Mouse (Mus musculus) limb, embryonic 14.5 days (tissue): ENCODE measurements around the gene Pla2g4a. TPM values are rescaled to one million over a fixed set of nuclear protein-coding genes. Genes with fewer than 3 reads are reported as not detected.
A peak's percentile ranks its signal among the peaks of the same experiment; 100 is the strongest.

Experiments used
- ATAC-seq: fragments of 200-750 bp; cut with Nextera tagmentation; 2 replicates; pipeline ENCODE4 v1.8.0; 2017; ENCODE audit warnings: low read depth, moderate number of reproducible peaks, moderate TSS enrichment; ENCODE audit not compliant: low FRiP score
- DNase-seq: peaks from one replicate; pipeline ENCODE4 v3.0.0-alpha.2; 2015; ENCODE audit warnings: low spot score
- H3K27ac ChIP-seq: fragments of 300-500 bp; sonication (generic); replicated peaks from 2 replicates; pipeline ENCODE4 v1.5.1; 2014; ENCODE audit warnings: low read depth, mild to moderate bottlenecking, low read length, moderate library complexity, mixed read lengths
- H3K27me3 ChIP-seq: fragments of 300-500 bp; sonication (generic); 2 replicates; pipeline ENCODE4 v1.6.1; 2014; ENCODE audit warnings: low read length, mixed read lengths; ENCODE audit not compliant: control insufficient read depth, insufficient read depth
- H3K36me3 ChIP-seq: fragments of 300-500 bp; sonication (generic); 2 replicates; pipeline ENCODE4 v1.6.1; 2014; ENCODE audit warnings: mild to moderate bottlenecking, low read length, moderate library complexity, mixed read lengths; ENCODE audit not compliant: control insufficient read depth, insufficient read depth
- H3K4me1 ChIP-seq: fragments of 300-500 bp; sonication (generic); 2 replicates; pipeline ENCODE4 v1.6.1; 2014; ENCODE audit warnings: antibody characterized with exemption, low read length, mixed read lengths; ENCODE audit not compliant: control insufficient read depth, insufficient read depth
- H3K4me2 ChIP-seq: fragments of 300-500 bp; sonication (generic); replicated peaks from 2 replicates; pipeline ENCODE4 v1.6.1; 2014; ENCODE audit warnings: low read depth, mild to moderate bottlenecking, low read length, moderate library complexity; ENCODE audit not compliant: severe bottlenecking
- H3K4me3 ChIP-seq: fragments of 300-500 bp; sonication (generic); replicated peaks from 2 replicates; pipeline ENCODE4 v1.5.1; 2014; ENCODE audit warnings: low read length
- H3K9ac ChIP-seq: fragments of 300-500 bp; sonication (generic); 2 replicates; pipeline ENCODE4 v1.6.1; 2014; ENCODE audit warnings: mild to moderate bottlenecking, low read depth, low read length, moderate library complexity; ENCODE audit not compliant: severe bottlenecking
- H3K9me3 ChIP-seq: fragments of 300-500 bp; sonication (generic); 2 replicates; pipeline ENCODE4 v1.6.1; 2016; ENCODE audit warnings: low read length; ENCODE audit not compliant: control insufficient read depth
- POLR2A ChIP-seq: fragments of 200-500 bp; IDR thresholded peaks from 2 replicates; pipeline ENCODE4 v1.8.0; 2012; ENCODE audit warnings: inconsistent platforms, mild to moderate bottlenecking, moderate library complexity, borderline replicate concordance; ENCODE audit not compliant: insufficient read depth, insufficient read length; ENCODE audit errors: extremely low read depth
- WGBS: fragments of 180-500 bp; shearing (Covaris S2); extraction: QIAGEN DNeasy Blood & Tissue Kit; methylation state at CpG from one replicate; pipeline ENCODE4 v1.1.7; 2014; 5-methylcytosine and 5-hydroxymethylcytosine counted together
- polyA plus RNA-seq, 2 experiments: library from polyadenylated mRNA; depleted of rRNA in 1 of 2; stranded (reverse) in 1 of 2; unstranded in 1 of 2; fragments of >200 nt; fragmentation: Nextera tagmentation in 1 of 2; extraction: Ambion mirVana in 1 of 2; gene quantifications; 2 replicates each; pipeline versions ENCODE4 v1.2.1 to v1.2.3; 2012 to 2014

The Pla2g4a gene
- polyA plus RNA-seq, 2 experiments: 11.1 to 19.3 TPM

GRCm38 (mm10) chr1:149840312-149840930 is 120.7 kb downstream of the Pla2g4a start:
- Histone ChIP-seq H3K36me3 (no peaks in the 10 kb centered on the region), H3K4me1 (no peaks in the 10 kb centered on the region), H3K4me2 (no peak overlapping the region), H3K27me3 (no peaks in the 10 kb centered on the region), H3K27ac (no peak overlapping the region), H3K9ac (no peak overlapping the region), H3K9me3 (no peaks in the 10 kb centered on the region), H3K4me3 (no peak overlapping the region)
- no peak for TF ChIP-seq POLR2A
- ATAC-seq (no peak), DNase-seq (no peak)
- 91% methylated on average over 3 of the region's 3 CpGs for WGBS

- Histone ChIP-seq H3K9me3 (no peaks in the 10 kb centered on the region), H3K4me2 (no peak overlapping the region), H3K9ac (no peak overlapping the region), H3K4me3 (no peak overlapping the region), H3K27ac (no peak overlapping the region), H3K27me3 (no peaks in the 10 kb centered on the region), H3K4me1 (no peaks in the 10 kb centered on the region), H3K36me3 (no peaks in the 10 kb centered on the region)
- WGBS: 63% methylated on average over 3 of the region's 3 CpGs
- no peak for TF ChIP-seq POLR2A
- ATAC-seq: no peak
- DNase-seq: no peak
Observed at GRCm38 (mm10) chr1:149836496-149836895, 124.6 kb downstream of the Pla2g4a start.

GRCm38 (mm10) chr1:149833876-149834275 is 127.2 kb downstream of the Pla2g4a start:
- Histone ChIP-seq H3K27me3 (no peaks in the 10 kb centered on the region), H3K9me3 (no peaks in the 10 kb centered on the region), H3K4me1 (no peaks in the 10 kb centered on the region), H3K4me3 (no peak overlapping the region), H3K9ac (no peak overlapping the region), H3K36me3 (no peaks in the 10 kb centered on the region), H3K27ac (no peak overlapping the region), H3K4me2 (no peak overlapping the region)
- DNase-seq (no peak), ATAC-seq (no peak)
- no peak for TF ChIP-seq POLR2A
- 63% methylated on average over 2 of the region's 2 CpGs for WGBS

GRCm38 (mm10) chr1:149832952-149833351 is 128.1 kb downstream of the Pla2g4a start:
- ATAC-seq (peak; percentile 73; the same call in 1 of the 2 replicates), DNase-seq (peak; percentile 84)
- H3K27me3 ChIP-seq: no peaks in the 10 kb centered on the region
- no peaks in the 10 kb centered on the region for H3K4me1 ChIP-seq
- H3K4me3 ChIP-seq: no peak overlapping the region
- WGBS: 12% methylated on average over 2 of the region's 2 CpGs
- no peak overlapping the region for H3K9ac ChIP-seq
- no peaks in the 10 kb centered on the region for H3K36me3 ChIP-seq
- H3K9me3 ChIP-seq: no peaks in the 10 kb centered on the region
- no peak overlapping the region for H3K4me2 ChIP-seq
- TF ChIP-seq POLR2A: no peak
- no peak overlapping the region for H3K27ac ChIP-seq

- Histone ChIP-seq H3K4me1 (no peaks in the 10 kb centered on the region), H3K27me3 (no peaks in the 10 kb centered on the region), H3K36me3 (no peaks in the 10 kb centered on the region), H3K9me3 (no peaks in the 10 kb centered on the region), H3K27ac (no peak overlapping the region), H3K4me2 (no peak overlapping the region), H3K4me3 (no peak overlapping the region), H3K9ac (no peak overlapping the region)
- 45% methylated on average over 1 of the region's 1 CpGs for WGBS
- no peak for ATAC-seq
- DNase-seq: no peak
- TF ChIP-seq POLR2A: no peak
Observed at GRCm38 (mm10) chr1:149832514-149832913, 128.6 kb downstream of the Pla2g4a start.

- no peak for ATAC-seq
- Histone ChIP-seq H3K36me3 (no peaks in the 10 kb centered on the region), H3K9me3 (0 out of 2 replicates have a peak, but pooled peaks cover 2% of the 10 kb centered on the region), H3K27ac (no peak overlapping the region), H3K27me3 (no peaks in the 10 kb centered on the region), H3K4me1 (no peaks in the 10 kb centered on the region), H3K9ac (no peak overlapping the region), H3K4me3 (no peak overlapping the region), H3K4me2 (no peak overlapping the region)
- no peak for TF ChIP-seq POLR2A
- WGBS: 96% methylated on average over 1 of the region's 1 CpGs
- no peak for DNase-seq
Observed at GRCm38 (mm10) chr1:149831100-149831499, 130.0 kb downstream of the Pla2g4a start.
